Mouse (Mus musculus) MEL (cell line): ENCODE measurements at regions not wholly inside any gene's neighbourhood (a gene's known extent, or its start where the extent isn't known, plus 50 kb on each side); places are given as distances from the start of the nearest gene placed in this dataset.

Experiments
- DNase-seq: peaks from one replicate; pipeline ENCODE4 v3.0.0; 2011; ENCODE audit warnings: low read depth, low spot score
- H3K27ac ChIP-seq: 2 replicates; pipeline ENCODE4 v1.5.1; 2012; ENCODE audit warnings: low read depth, mild to moderate bottlenecking, control low read depth, low read length, moderate library complexity; ENCODE audit not compliant: control insufficient read depth
- H3K27me3 ChIP-seq, 2 experiments: fragments of 150-350 bp in 1 of 2; sonication (generic) in 1 of 2; 2 replicates each; pipeline ENCODE4 v1.6.1; 2012; ENCODE audit warnings: low read length in 2 of 2, mild to moderate bottlenecking in 2 of 2, improper control_type of control experiment in 1 of 2, moderate library complexity in 1 of 2; ENCODE audit not compliant: insufficient read depth in 2 of 2, control insufficient read depth in 1 of 2
- H3K36me3 ChIP-seq, 2 experiments: 2 replicates each; pipeline ENCODE4 v1.6.1; 2012 to 2014; ENCODE audit warnings: low read length in 2 of 2, improper control_type of control experiment in 1 of 2, inconsistent platforms in 1 of 2, mild to moderate bottlenecking in 1 of 2; ENCODE audit not compliant: insufficient read depth in 2 of 2, control insufficient read depth in 1 of 2
- H3K4me1 ChIP-seq, 2 experiments: fragments of 150-350 bp in 1 of 2; sonication (generic) in 1 of 2; 2 replicates each; pipeline ENCODE4 v1.6.1; 2012; ENCODE audit warnings: low read length in 2 of 2, improper control_type of control experiment in 1 of 2, mild to moderate bottlenecking in 1 of 2; ENCODE audit not compliant: insufficient read depth in 2 of 2, control insufficient read depth in 1 of 2
- H3K4me3 ChIP-seq, 2 experiments: fragments of 150-350 bp in 1 of 2; sonication (generic) in 1 of 2; 2 replicates each; pipeline ENCODE4 v1.5.1; 2012; ENCODE audit warnings: low read depth in 2 of 2, low read length in 2 of 2, mild to moderate bottlenecking in 2 of 2, moderate library complexity in 2 of 2, control low read depth in 1 of 2, improper control_type of control experiment in 1 of 2; ENCODE audit not compliant: control insufficient read depth in 1 of 2, insufficient read depth in 1 of 2
- H3K79me2 ChIP-seq: 2 replicates; pipeline ENCODE4 v1.6.1; 2012; ENCODE audit warnings: mild to moderate bottlenecking, low read length, moderate library complexity; ENCODE audit not compliant: control insufficient read depth, poor library complexity, insufficient read depth
- H3K9ac ChIP-seq: 2 replicates; pipeline ENCODE4 v1.6.1; 2012; ENCODE audit warnings: low read depth, mild to moderate bottlenecking, control low read depth, low read length, moderate library complexity; ENCODE audit not compliant: control insufficient read depth, poor library complexity, severe bottlenecking
- H3K9me3 ChIP-seq: fragments of 150-350 bp; sonication (generic); replicated peaks from 2 replicates; pipeline ENCODE4 v1.6.1; 2012; ENCODE audit warnings: mild to moderate bottlenecking, low read length, improper control_type of control experiment, moderate library complexity; ENCODE audit not compliant: insufficient read depth
- BHLHE40 ChIP-seq: IDR thresholded peaks from 2 replicates; pipeline ENCODE4 v1.6.1; 2012; ENCODE audit warnings: low read depth, mild to moderate bottlenecking, inconsistent platforms, low read length, improper control_type of control experiment, borderline replicate concordance
- CHD1 ChIP-seq: IDR thresholded peaks from 2 replicates; pipeline ENCODE4 v1.6.1; 2012; ENCODE audit warnings: low read depth, mild to moderate bottlenecking, inconsistent platforms, low read length, improper control_type of control experiment
- CHD2 ChIP-seq: IDR thresholded peaks from 2 replicates; pipeline ENCODE4 v1.6.1; 2011; ENCODE audit warnings: low read length, improper control_type of control experiment
- E2F4 ChIP-seq: IDR thresholded peaks from 2 replicates; pipeline ENCODE4 v1.6.1; 2011; ENCODE audit warnings: low read depth, low read length, improper control_type of control experiment, borderline replicate concordance
- ELF1 ChIP-seq: IDR thresholded peaks from 2 replicates; pipeline ENCODE4 v1.6.1; 2014; ENCODE audit warnings: low read depth, mild to moderate bottlenecking, inconsistent platforms, low read length, improper control_type of control experiment, moderate library complexity
- ETS1 ChIP-seq: IDR thresholded peaks from 2 replicates; pipeline ENCODE4 v1.6.1; 2012; ENCODE audit warnings: low read depth, mild to moderate bottlenecking, inconsistent platforms, low read length, improper control_type of control experiment, moderate library complexity
- GATA1 ChIP-seq: IDR thresholded peaks from 2 replicates; pipeline ENCODE4 v1.6.1; 2011; ENCODE audit warnings: low read depth, low read length, improper control_type of control experiment
- JUND ChIP-seq: IDR thresholded peaks from 2 replicates; pipeline ENCODE4 v1.6.1; 2011; ENCODE audit warnings: low read depth, mild to moderate bottlenecking, improper control_type of control experiment, low read length
- KAT2A ChIP-seq: conservative IDR thresholded peaks from 2 replicates; pipeline ENCODE4 v1.6.1; 2012; ENCODE audit warnings: low read depth, low read length, improper control_type of control experiment, inconsistent platforms
- MAFK ChIP-seq: IDR thresholded peaks from 2 replicates; pipeline ENCODE4 v1.6.1; 2011; ENCODE audit warnings: low read depth, mild to moderate bottlenecking, low read length, improper control_type of control experiment, borderline replicate concordance
- MAX ChIP-seq: IDR thresholded peaks from 2 replicates; pipeline ENCODE4 v1.6.1; 2011; ENCODE audit warnings: low read length, improper control_type of control experiment
- MAZ ChIP-seq: IDR thresholded peaks from 2 replicates; pipeline ENCODE4 v1.6.1; 2012; ENCODE audit warnings: low read depth, mild to moderate bottlenecking, inconsistent platforms, low read length, improper control_type of control experiment
- MEF2A ChIP-seq: IDR thresholded peaks from 2 replicates; pipeline ENCODE4 v1.6.1; 2014; ENCODE audit warnings: low read depth, mild to moderate bottlenecking, inconsistent platforms, low read length, improper control_type of control experiment; ENCODE audit not compliant: poor library complexity, insufficient replicate concordance, severe bottlenecking; ENCODE audit errors: extremely low read depth
- MYB ChIP-seq: IDR thresholded peaks from 2 replicates; pipeline ENCODE4 v1.6.1; 2011; ENCODE audit warnings: mild to moderate bottlenecking, low read depth, low read length, improper control_type of control experiment
- MYC ChIP-seq: IDR thresholded peaks from 2 replicates; pipeline ENCODE4 v1.6.1; 2011; ENCODE audit warnings: low read depth, mild to moderate bottlenecking, low read length, improper control_type of control experiment, moderate library complexity
- NELFE ChIP-seq: IDR thresholded peaks from 2 replicates; pipeline ENCODE4 v1.6.1; 2011; ENCODE audit warnings: low read depth, low read length, improper control_type of control experiment
- NRF1 ChIP-seq: IDR thresholded peaks from 2 replicates; pipeline ENCODE4 v1.6.1; 2014; ENCODE audit warnings: low read depth, mild to moderate bottlenecking, inconsistent platforms, low read length, improper control_type of control experiment, moderate library complexity; ENCODE audit not compliant: poor library complexity, insufficient read depth, severe bottlenecking
- POLR2AphosphoS2 ChIP-seq: IDR thresholded peaks from 2 replicates; pipeline ENCODE4 v1.6.1; 2011; ENCODE audit warnings: low read length, improper control_type of control experiment
- POLR2AphosphoS5 ChIP-seq: IDR thresholded peaks from 2 replicates; pipeline ENCODE4 v1.6.1; 2012; ENCODE audit warnings: low read depth, borderline replicate concordance, mild to moderate bottlenecking, inconsistent platforms, low read length, moderate library complexity, mixed read lengths
- RAD21 ChIP-seq: IDR thresholded peaks from 2 replicates; pipeline ENCODE4 v1.6.1; 2011; ENCODE audit warnings: mild to moderate bottlenecking, low read depth, low read length, improper control_type of control experiment
- RCOR1 ChIP-seq: IDR thresholded peaks from 2 replicates; pipeline ENCODE4 v1.6.1; 2012; ENCODE audit warnings: low read depth, mild to moderate bottlenecking, inconsistent platforms, low read length, improper control_type of control experiment
- SIN3A ChIP-seq: IDR thresholded peaks from 2 replicates; pipeline ENCODE4 v1.6.1; 2012; ENCODE audit warnings: low read length, improper control_type of control experiment, inconsistent platforms
- SMC3 ChIP-seq: IDR thresholded peaks from 2 replicates; pipeline ENCODE4 v1.6.1; 2011; ENCODE audit warnings: low read depth, low read length, improper control_type of control experiment
- TAL1 ChIP-seq: IDR thresholded peaks from 2 replicates; pipeline ENCODE4 v1.6.1; 2012; ENCODE audit warnings: mild to moderate bottlenecking, inconsistent platforms, low read length, moderate library complexity, mixed read lengths
- TBP ChIP-seq: IDR thresholded peaks from 2 replicates; pipeline ENCODE4 v1.8.0; 2011; ENCODE audit warnings: low read depth, low read length, improper control_type of control experiment
- TCF12 ChIP-seq: IDR thresholded peaks from 2 replicates; pipeline ENCODE4 v1.6.1; 2014; ENCODE audit warnings: low read depth, mild to moderate bottlenecking, inconsistent platforms, low read length, improper control_type of control experiment, moderate library complexity
- ZMIZ1 ChIP-seq: IDR thresholded peaks from 2 replicates; pipeline ENCODE4 v1.6.1; 2012; ENCODE audit warnings: low read depth, mild to moderate bottlenecking, inconsistent platforms, low read length, improper control_type of control experiment, moderate library complexity
- ZNF384 ChIP-seq: IDR thresholded peaks from 2 replicates; pipeline ENCODE4 v1.6.1; 2012; ENCODE audit warnings: low read depth, mild to moderate bottlenecking, inconsistent platforms, low read length, improper control_type of control experiment

- Histone ChIP-seq H3K79me2 (no peaks in the 10 kb centered on the region), H3K4me3 (no peak overlapping the region), H3K9ac (no peak overlapping the region), H3K4me1 (no peaks in the 10 kb centered on the region), H3K27ac (no peak overlapping the region)
- DNase-seq: no peak
- no peak for TF ChIP-seq SMC3
- TF ChIP-seq RCOR1: no peak
- TF ChIP-seq CHD2: no peak
- no peak for TF ChIP-seq CHD1
- no peak for TF ChIP-seq RAD21
- no peak for TF ChIP-seq KAT2A
- TF ChIP-seq BHLHE40: no peak
- no peak for TF ChIP-seq POLR2AphosphoS5
- TF ChIP-seq, all 39 proteins: peak for 0
- Histone ChIP-seq H3K27me3 (no peaks in the 10 kb centered on the region; a peak in 1 of 4 replicates), H3K9me3 (no peaks in the 10 kb centered on the region), H3K36me3 (no peaks in the 10 kb centered on the region)
Observed at GRCm38 (mm10) chr12:110169261-110169660, 109.6 kb upstream of the Dio3 start.

GRCm38 (mm10) chr12:110170496-110170895 is 108.4 kb upstream of the Dio3 start:
- no peaks in the 10 kb centered on the region for H3K4me1 ChIP-seq
- H3K79me2 ChIP-seq: no peaks in the 10 kb centered on the region
- no peaks in the 10 kb centered on the region for H3K36me3 ChIP-seq
- no peaks in the 10 kb centered on the region; a peak in 1 of 4 replicates for H3K27me3 ChIP-seq
- TF ChIP-seq TAL1 (no peak), ZNF384 (no peak), MYB (no peak), ELF1 (no peak), JUND (no peak), TBP (no peak), RCOR1 (no peak), TCF12 (no peak), MYC (no peak)
- DNase-seq: no peak
- no peak overlapping the region for H3K9ac ChIP-seq
- H3K4me3 ChIP-seq: no peak overlapping the region
- no peaks in the 10 kb centered on the region for H3K9me3 ChIP-seq
- H3K27ac ChIP-seq: no peak overlapping the region

GRCm38 (mm10) chr12:110177826-110178225 is 101.0 kb upstream of the Dio3 start:
- Histone ChIP-seq H3K4me3 (no peak overlapping the region), H3K27me3 (no peaks in the 10 kb centered on the region; a peak in 1 of 4 replicates), H3K9ac (no peak overlapping the region), H3K4me1 (no peaks in the 10 kb centered on the region), H3K36me3 (no peaks in the 10 kb centered on the region), H3K79me2 (no peaks in the 10 kb centered on the region), H3K27ac (no peak overlapping the region), H3K9me3 (no peaks in the 10 kb centered on the region)
- DNase-seq: no peak
- no peak for TF ChIP-seq MAZ
- no peak for TF ChIP-seq POLR2AphosphoS5
- no peak for TF ChIP-seq ZNF384
- TF ChIP-seq SMC3: no peak
- TF ChIP-seq MYB: no peak
- no peak for TF ChIP-seq ETS1
- TF ChIP-seq POLR2AphosphoS2: no peak
- TF ChIP-seq MAFK: no peak
- no peak for TF ChIP-seq TAL1
- no peak for TF ChIP-seq NELFE
- TF ChIP-seq SIN3A: no peak
- TF ChIP-seq BHLHE40: no peak
- TF ChIP-seq E2F4: no peak
- TF ChIP-seq CHD2: no peak
- TF ChIP-seq GATA1: no peak
- TF ChIP-seq NRF1: no peak
- TF ChIP-seq MAX: no peak
- no peak for TF ChIP-seq MEF2A
- no peak for TF ChIP-seq ZMIZ1
